Mouse (Mus musculus) gonadal fat pad, adult 2 months (tissue): ENCODE results near the gene Rpl4. TPM values are rescaled to one million over a fixed set of nuclear protein-coding genes. Genes with fewer than 3 reads are reported as not detected.
A peak's percentile ranks its signal among the peaks of the same experiment; 100 is the strongest.
"Not testable (repeated sequence)": the region's sequence is repeated elsewhere in the genome, so short reads cannot be mapped to it uniquely, and the experiment has no call there.

Experiments used
- DNase-seq: peaks from one replicate; pipeline ENCODE4 v3.0.0-alpha.2; 2012; ENCODE audit warnings: low read depth
- polyA plus RNA-seq: library from polyadenylated mRNA; depleted of rRNA; stranded (reverse); fragments of >200 nt; gene quantifications from 2 replicates; pipeline ENCODE4 v1.2.3, GENCODE M21; 2012; rRNA removed

Gene Rpl4
- 584 and 601 TPM in 2 replicates for polyA plus RNA-seq

GRCm38 (mm10) chr9:64172816-64173665, at the start of gene Rpl4, which contains the start of gene Zwilch:
TSS of gene Rpl4 (plus strand) at chr9:64173375.
TSS of gene Zwilch (minus strand) at chr9:64173104.
- peak; percentile 59 for DNase-seq

DNA sequence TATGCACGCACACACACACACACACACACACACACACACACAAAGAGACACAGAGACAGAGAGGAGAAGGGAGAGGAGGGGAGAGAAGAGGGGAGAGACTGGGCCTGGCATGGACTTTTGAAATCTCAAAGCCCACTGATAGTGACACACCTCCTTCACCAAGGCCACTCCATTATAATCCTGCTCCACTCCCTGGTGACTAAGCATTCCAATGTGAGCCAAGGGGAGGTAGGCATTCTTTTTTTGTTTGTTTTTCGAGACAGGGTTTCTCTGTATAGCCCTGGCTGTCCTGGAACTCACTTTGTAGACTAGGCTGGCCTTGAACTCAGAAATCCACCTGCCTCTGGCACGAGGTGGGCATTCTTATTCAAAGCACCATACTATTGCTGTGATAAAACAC, 48.3 kb upstream of the Rpl4 start:
- not testable (repeated sequence) for DNase-seq

- DNase-seq, result no peak
Observed at GRCm38 (mm10) chr9:64125307-64125706, 47.9 kb upstream of the Rpl4 start.

DNA sequence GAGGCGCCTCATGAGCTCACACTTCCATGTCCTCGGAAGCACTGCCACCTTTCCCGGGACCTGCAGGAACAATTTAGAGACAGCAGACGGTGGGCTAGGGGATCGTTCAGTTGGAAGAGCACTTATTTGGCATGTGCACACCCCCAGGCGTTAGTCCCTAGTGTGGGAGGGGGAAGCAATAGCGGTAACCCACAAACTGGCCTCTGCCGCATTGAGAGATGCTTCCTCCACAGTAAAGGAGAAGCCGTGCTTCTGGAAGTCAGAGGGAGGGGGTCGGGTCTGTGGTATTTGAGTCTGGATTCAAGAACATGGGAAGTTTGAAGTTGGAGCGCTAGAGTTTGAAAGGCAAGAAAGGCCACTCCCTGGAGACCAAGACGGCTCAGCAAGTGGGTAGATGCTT, 47.1 kb upstream of the Rpl4 start:
- no peak for DNase-seq

- DNase-seq, result no peak
Observed at GRCm38 (mm10) chr9:64131623-64132022, 41.6 kb upstream of the Rpl4 start.

- DNase-seq, result not testable (repeated sequence)
Observed at GRCm38 (mm10) chr9:64138896-64139295, 34.3 kb upstream of the Rpl4 start.

DNA sequence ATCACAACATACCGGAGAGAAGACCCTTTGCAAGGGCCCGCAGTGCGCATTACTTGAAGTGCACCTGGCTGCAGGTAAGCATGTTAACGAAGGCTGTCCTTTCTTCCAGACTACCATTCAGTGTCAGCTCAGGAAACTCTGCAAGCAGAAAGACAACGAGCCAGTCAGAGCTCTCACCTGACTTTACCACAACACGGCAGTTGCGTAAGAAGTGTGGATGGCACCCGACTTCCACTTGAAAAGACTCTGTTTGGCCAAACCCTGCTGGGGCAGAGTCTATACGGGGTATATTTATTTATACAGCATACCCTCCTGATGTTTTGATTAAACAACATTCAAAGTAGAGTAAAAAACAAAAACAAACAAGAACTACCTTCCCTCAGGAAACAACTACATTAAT, 33.3 kb upstream of the Rpl4 start:
- DNase-seq, result no peak

DNA sequence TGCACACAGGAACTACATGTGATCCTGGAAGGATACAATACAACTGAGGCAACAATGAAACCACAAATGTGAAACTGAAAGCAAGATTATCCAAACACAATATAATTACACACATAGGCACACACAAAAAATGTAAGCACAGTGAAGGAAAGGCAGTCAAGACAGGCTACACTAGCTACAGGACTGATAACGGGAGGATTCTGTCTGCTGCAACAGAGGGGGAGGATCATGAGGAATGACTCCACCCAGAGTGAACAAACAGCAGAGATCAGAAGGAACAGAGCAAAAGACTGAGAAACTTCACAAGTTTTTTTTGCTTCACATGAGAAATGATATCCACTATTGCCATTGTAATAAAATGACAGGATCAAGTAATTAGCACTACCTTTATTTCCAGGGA, 16.5 kb upstream of the Rpl4 start:
- no peak for DNase-seq

DNA sequence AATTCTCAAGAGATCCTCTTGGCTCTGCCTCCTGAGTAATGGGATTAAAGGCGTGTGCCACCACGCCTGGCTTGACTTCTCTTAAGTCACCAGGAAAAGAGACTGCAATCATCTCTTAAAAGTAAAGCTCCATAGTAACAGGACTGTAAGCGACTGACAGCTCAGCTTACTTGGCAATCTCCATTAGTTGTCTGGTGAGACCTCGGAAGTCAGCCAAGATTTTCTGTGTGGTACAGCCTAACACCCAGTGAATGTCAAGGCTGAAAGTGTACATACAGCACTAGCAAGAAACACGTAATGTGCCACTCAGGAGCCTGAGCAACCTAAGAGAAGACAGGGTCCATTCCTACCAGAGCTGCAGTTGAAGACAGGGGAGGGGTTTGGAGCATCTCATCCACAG, 12.7 kb upstream of the Rpl4 start:
- DNase-seq, result no peak

DNA sequence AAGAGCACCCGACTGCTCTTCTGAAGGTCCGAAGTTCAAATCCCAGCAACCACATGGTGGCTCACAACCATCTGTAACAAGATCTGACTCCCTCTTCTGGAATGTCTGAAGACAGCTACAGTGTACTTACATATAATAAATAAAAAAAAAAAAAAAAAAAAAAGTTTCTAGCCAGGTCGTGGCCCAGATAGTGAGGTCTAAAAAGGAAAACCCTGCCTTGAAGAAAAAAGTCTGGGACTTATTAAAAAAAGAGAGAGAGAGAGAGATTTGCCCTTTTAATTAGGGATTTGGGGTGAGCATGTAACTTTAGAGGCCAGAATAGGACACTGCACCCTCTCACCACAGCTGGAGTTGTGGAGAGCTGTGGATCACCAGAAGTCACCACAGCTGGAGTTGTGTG, 3.2 kb upstream of the Rpl4 start:
- not testable (repeated sequence) for DNase-seq

- no peak for DNase-seq
Observed at GRCm38 (mm10) chr9:64172145-64172815, 895 bp upstream of the Rpl4 start.

DNA sequence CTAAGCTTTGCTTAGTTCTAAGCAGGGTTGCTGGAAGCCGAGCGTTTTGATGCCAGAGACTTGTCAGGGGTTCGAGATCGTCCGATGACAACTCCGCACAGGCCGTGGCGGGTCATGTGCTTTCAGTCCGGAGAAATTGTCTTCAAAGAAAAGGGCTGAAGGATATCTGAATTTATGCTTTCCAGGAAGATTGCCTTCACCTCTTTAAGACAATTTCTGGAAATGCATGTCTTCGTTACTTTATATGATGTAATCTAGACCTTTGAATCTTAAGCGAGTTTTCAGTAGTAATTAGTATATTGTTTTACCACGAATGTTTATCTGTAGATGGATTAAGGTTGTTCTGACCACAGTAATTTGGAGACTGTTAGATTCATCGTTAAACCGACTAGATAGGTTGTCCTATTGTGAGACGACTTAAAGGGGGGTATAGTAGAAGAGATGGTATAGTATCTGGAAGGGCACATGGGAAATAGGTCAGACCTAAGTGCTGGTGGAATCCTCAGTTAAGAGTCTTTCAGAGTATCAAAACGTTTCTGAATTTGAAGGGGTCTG, 568 bp downstream of the Rpl4 start:
- no peak for DNase-seq

- no peak for DNase-seq
Observed at GRCm38 (mm10) chr9:64174341-64174740, 1.2 kb downstream of the Rpl4 start.

DNA sequence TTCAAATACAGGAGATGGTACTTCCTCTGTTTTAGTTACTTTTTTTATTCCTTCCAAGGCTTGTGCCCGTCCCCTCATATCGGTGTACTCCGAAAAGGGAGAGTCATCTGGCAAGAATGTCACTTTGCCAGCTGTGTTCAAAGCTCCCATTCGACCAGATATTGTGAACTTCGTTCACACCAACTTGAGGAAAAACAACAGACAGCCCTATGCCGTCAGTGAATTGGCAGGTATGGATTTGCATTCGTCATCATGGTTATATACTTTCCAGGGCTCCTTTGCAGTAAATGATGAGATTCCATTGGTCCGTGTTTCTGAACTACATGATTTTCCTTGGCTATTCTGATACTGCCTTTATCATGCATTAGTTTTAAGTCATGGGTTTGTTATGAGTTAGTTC, 1.6 kb downstream of the Rpl4 start:
- DNase-seq, result no peak

DNA sequence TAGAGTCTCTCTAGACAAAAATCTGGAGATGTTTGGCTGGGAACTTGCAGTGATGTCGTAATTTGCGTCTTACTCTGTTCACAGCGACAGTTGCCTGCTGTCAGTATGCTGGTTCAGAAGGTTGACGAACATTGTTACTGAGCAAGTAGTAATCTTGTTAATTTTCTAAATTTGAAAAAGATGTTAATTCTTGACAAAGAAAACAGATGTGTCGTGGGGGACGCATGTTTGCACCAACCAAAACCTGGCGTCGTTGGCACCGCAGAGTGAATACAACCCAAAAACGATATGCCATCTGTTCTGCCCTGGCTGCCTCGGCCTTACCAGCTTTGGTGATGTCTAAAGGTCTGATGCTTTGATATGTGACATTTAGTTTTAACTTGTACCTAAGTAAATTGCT, 2.2 kb downstream of the Rpl4 start:
- no peak for DNase-seq

GRCm38 (mm10) chr9:64178610-64178973, 5.4 kb downstream of the Rpl4 start:
- no peak for DNase-seq

GRCm38 (mm10) chr9:64178974-64179646, 5.9 kb downstream of the Rpl4 start, which contains the start of gene Snapc5:
TSS of gene Snapc5 (plus strand) at chr9:64179274.
- no peak for DNase-seq

DNA sequence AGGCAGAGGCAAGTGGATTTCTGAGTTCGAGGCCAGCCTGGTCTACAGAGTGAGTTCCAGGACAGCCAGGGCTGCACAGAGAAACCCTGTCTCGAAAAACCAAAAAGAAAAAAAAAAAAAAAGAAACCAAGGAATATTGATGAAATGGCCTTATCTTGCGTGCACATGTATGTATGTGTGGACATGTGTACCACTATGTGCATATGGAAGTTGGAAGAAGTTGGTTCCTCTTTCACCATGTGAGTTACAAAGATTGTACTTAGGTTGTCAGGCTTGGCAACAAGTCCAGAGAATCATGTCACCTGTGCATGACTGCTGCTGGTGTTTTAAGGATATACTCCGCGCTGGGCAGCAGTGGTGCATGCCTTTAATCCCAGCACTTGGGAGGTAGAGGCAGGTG, 10.1 kb downstream of the Rpl4 start:
- not testable (repeated sequence) for DNase-seq

DNA sequence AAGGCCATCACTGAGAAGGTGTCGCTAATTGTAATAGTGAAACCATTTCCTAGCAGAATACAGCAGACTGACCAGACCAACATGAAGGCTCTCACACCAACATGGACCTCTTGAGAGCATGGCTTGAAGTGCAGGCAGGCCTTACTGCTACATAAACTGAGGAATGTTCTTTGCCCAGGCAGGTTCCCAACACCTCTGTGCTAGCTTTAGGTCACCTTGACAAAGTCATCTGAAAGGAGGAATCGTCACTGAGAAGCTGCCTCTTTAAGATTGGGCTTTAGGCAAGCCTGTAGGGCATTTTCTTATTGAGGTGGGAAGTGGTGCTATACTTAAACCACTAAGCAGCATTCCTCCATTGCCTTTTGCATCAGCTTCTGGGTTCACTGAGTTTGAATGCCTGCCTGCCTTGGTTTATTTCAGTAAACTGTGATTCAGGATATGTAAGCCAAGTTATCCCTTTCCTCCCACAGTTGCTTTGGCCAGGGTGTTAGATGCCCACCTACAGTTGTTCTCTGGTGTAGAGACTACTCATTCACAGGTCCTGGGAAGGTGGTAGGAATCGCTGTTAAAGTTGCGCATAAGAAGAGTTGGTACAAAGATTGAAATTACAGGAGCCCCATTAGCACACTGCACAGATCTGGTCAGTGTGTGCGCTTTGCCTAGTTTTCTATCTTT, 11.1 kb downstream of the Rpl4 start:
- DNase-seq, result no peak

GRCm38 (mm10) chr9:64193879-64194278, 20.7 kb downstream of the Rpl4 start:
- no peak for DNase-seq

- DNase-seq, result no peak
Observed at GRCm38 (mm10) chr9:64195554-64195953, 22.4 kb downstream of the Rpl4 start.

DNA sequence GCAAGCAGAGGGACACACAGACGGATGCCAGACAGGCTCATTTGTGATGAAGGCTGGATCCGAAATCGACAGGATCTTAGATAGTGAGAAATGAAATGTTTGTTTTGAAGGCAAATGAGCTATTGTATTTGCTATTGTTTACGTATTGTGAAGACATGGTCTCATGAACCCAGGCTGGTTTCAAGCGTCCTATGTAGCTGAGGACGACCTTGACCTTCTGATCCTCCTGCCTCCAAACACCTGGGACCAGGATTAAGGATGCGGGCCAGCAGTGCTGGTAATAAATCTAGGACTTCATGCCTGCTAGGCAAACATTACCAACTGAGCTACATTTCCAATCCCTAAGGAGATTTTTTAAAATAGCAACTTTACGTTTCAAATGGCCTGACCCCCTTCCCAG, 24.3 kb downstream of the Rpl4 start:
- DNase-seq, result no peak
